Mouse (Mus musculus) liver, embryonic 16.5 days (tissue): ENCODE measurements at regions not wholly inside any gene's neighbourhood (a gene's known extent, or its start where the extent isn't known, plus 50 kb on each side); places are given as distances from the start of the nearest gene placed in this dataset.
A peak's percentile ranks its signal among the peaks of the same experiment; 100 is the strongest.
"Not testable (repeated sequence)": the region's sequence is repeated elsewhere in the genome, so short reads cannot be mapped to it uniquely, and the experiment has no call there.

ENCODE experiments used
- ATAC-seq: fragments of 200-750 bp; cut with Nextera tagmentation; 2 replicates; pipeline ENCODE4 v1.8.0; 2017; ENCODE audit warnings: low read depth, mild to moderate bottlenecking, moderate number of reproducible peaks, moderate library complexity
- H3K27ac ChIP-seq: fragments of 300-500 bp; sonication (generic); 2 replicates; pipeline ENCODE4 v1.5.1; 2014; ENCODE audit warnings: mild to moderate bottlenecking, low read length
- H3K27me3 ChIP-seq: fragments of 300-500 bp; sonication (generic); 2 replicates; pipeline ENCODE4 v1.6.1; 2014; ENCODE audit warnings: low read depth, low read length, mixed read lengths; ENCODE audit not compliant: control insufficient read depth, insufficient read depth
- H3K36me3 ChIP-seq: fragments of 300-500 bp; sonication (generic); 2 replicates; pipeline ENCODE4 v1.6.1; 2014; ENCODE audit warnings: mild to moderate bottlenecking; ENCODE audit not compliant: control insufficient read depth, insufficient read depth
- H3K4me1 ChIP-seq: fragments of 300-500 bp; sonication (generic); 2 replicates; pipeline ENCODE4 v1.6.1; 2014; ENCODE audit warnings: low read depth, low read length, mixed read lengths; ENCODE audit not compliant: control insufficient read depth
- H3K4me2 ChIP-seq: fragments of 300-500 bp; sonication (generic); 2 replicates; pipeline ENCODE4 v1.6.1; 2014; ENCODE audit warnings: low read depth, low read length, mixed read lengths
- H3K4me3 ChIP-seq: fragments of 300-500 bp; sonication (generic); 2 replicates; pipeline ENCODE4 v1.5.1; 2014; ENCODE audit warnings: low read depth, mild to moderate bottlenecking, low read length
- H3K9ac ChIP-seq: fragments of 300-500 bp; sonication (generic); 2 replicates; pipeline ENCODE4 v1.6.1; 2014; ENCODE audit warnings: low read depth, low read length
- H3K9me3 ChIP-seq: fragments of 300-500 bp; sonication (generic); replicated peaks from 2 replicates; pipeline ENCODE4 v1.6.1; 2016; ENCODE audit warnings: low read length; ENCODE audit not compliant: control insufficient read depth
- WGBS: fragments of 180-500 bp; shearing (Covaris S2); extraction: QIAGEN DNeasy Blood & Tissue Kit; methylation state at CpG from one replicate; pipeline ENCODE4 v1.1.7; 2014; ENCODE audit not compliant: insufficient replicate concordance; 5-methylcytosine and 5-hydroxymethylcytosine counted together

GRCm38 (mm10) chr12:18606126-18606525 is 91.8 kb downstream of the 5730507C01Rik start:
- H3K4me2 ChIP-seq, H3K9me3 ChIP-seq, H3K27me3 ChIP-seq, H3K36me3 ChIP-seq, H3K4me1 ChIP-seq, H3K27ac ChIP-seq, H3K4me3 ChIP-seq, H3K9ac ChIP-seq, ATAC-seq: not testable (repeated sequence)

DNA sequence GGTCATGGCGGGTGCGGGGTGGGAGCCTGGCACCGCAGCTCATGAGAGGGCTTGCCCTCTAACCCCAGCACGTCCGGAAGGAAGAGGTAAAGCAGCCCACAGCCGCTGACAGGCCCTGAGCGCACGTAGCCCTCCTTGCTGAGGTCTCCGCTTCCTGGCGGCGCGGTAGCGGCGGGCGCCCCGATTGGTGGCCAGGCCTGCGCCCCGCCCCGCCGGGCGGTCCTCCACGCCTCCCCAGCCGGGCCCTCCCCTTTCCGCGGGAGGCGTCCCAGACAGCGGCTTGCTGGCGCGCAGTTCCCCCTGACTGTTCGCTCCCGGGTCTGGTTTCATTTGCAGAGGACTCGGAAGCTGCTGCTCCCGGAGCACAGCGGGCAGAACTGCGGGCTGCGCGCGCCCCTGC is 95.5 kb downstream of the 5730507C01Rik start:
- H3K4me3 ChIP-seq = peak overlapping the region; percentile 63
- WGBS = under 1% methylated on average over 37 of the region's 38 CpGs
- H3K9me3 ChIP-seq = no peaks in the 10 kb centered on the region
- no peaks in the 10 kb centered on the region for H3K27me3 ChIP-seq
- no peaks in the 10 kb centered on the region for H3K36me3 ChIP-seq
- H3K4me2 ChIP-seq = peak overlapping the region; percentile 54
- peak; percentile 88 for ATAC-seq
- peak overlapping the region; percentile 45 for H3K9ac ChIP-seq
- H3K4me1 ChIP-seq = no peaks in the 10 kb centered on the region
- H3K27ac ChIP-seq = no peak overlapping the region

GRCm38 (mm10) chr12:18610581-18610980 is 96.3 kb downstream of the 5730507C01Rik start:
- Histone ChIP-seq H3K4me2 (peak overlapping the region; percentile 54), H3K4me3 (peak overlapping the region; percentile 63)
- not testable (repeated sequence) for H3K36me3 ChIP-seq, H3K27me3 ChIP-seq, H3K27ac ChIP-seq, H3K9me3 ChIP-seq, ATAC-seq, H3K9ac ChIP-seq, H3K4me1 ChIP-seq
- WGBS = under 1% methylated on average over 20 of the region's 24 CpGs
